Mouse (Mus musculus) c-Kit-negative CD71-positive TER-119-positive erythroid progenitor cells, embryonic 14.5 days (primary cell): ENCODE results near the gene Rad51ap2.
A peak's percentile ranks its signal among the peaks of the same experiment; 100 is the strongest.

Source experiments
- DNase-seq: peaks from one replicate; pipeline ENCODE4 v3.0.0-alpha.2; 2013; ENCODE audit warnings: low read depth, low spot score

Rad51ap2 gene

DNA sequence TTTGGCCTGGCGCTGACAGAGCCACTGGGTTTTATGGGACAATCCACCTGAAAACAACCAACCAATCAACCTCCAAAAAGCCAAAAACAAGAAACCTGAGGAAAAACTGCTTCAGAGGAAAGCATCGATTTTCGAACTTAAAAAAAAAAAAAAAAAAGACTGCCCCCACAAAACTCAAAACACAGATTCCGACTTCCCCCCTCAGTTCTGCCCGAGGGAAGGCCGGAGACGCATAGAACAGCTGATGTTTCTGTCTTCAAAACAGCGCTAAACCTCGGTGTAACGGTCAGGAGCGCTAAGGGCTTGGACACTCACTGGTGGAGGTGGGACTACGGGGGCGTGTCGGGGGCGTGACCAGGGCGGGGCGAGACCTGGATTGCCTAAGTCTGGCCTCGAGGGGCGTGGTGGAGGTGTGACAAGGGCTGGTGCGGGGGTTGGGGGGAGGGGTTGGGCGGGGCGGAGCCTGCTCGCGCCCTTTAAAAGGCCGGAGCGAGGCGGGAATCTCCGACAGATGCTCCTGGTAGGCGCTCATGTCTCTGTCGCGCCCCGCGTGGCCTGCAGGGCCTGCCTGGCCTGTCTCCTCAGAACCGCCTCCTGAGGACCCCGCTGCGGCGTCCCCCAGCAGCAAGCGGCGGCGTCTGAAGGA, at the start of gene Rad51ap2:
Gene Rad51ap2 (plus strand): TSS at position 531 of the 646 bp plus-strand sequence.
- peak; percentile 4 for DNase-seq

DNA sequence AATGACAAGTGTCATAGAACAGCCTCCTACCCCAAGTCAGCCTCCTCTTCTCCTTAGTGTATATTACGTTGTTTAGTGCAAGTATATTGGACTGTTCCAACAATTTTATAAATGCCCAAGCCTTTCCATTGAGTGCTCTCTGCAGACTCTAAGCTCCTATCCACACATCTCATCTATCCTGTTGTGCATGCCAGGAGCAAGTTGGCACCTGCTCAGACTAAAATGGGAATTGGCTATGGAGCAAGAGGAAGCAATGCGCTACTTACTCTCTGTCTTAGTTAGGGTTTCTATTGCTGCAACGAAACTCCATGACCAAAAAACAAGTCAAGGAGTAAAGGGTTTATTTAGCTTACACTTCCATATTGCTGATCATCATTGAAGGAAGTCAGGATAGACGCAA, 48.2 kb upstream of the Rad51ap2 start:
- no peak for DNase-seq

DNA sequence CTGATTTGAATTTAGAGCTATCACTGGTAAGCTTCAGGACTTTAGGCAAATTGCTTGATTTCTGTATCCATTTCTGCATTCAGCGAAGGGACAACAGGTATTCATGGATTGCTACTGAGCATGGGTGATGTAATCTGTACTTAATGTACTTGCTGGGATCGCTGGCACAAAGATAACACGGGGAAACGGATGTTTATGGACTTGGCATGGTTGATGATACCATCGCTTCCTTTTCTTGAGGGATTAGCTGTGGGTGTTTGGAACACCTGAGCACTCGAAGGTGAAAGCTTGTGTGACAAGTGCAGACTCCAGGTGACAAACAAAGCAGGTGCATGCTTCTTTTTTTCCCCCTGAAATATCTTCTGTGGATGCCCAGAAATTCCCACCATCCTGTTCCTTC, 37.8 kb upstream of the Rad51ap2 start:
- DNase-seq, result no peak

DNA sequence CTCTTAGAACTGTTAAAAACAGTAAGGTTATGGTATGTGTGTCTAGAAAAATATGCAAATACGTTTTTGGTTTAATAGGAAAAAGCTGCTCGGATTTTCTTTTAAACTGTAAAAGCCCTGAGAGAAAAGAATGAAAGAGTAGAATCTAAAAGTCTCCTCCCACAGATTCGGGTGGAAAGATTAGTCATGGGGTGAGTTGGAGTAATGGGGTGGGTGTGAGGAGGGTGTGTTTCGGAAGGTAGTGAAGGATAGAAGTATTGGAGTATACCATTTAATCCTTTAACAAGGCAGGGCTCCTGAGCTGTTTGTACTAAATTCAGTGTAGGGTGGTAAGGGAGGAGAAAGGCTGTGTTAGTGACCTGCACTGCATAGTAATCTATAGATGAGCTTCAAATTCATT, 28.5 kb upstream of the Rad51ap2 start:
- DNase-seq, result no peak

DNA sequence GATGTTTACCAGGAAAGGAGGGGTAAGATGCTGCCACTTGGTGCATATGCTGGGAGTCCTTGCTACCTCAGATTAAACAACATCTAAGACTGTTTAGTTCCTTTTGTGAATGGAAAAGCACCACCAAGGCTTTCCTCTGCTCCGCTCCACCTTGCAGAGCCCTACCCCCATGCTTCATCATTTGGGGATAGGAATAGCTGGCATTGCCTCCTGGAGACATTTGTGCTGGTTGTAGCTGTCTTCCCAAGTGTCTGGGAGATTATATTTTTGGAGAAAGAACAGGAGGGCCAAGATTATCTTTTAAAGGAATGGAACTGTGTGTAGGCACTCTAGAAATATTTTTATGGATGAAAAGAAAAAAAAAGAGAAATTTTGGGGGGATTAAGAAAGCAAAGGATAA, 22.8 kb upstream of the Rad51ap2 start:
- no peak for DNase-seq

DNA sequence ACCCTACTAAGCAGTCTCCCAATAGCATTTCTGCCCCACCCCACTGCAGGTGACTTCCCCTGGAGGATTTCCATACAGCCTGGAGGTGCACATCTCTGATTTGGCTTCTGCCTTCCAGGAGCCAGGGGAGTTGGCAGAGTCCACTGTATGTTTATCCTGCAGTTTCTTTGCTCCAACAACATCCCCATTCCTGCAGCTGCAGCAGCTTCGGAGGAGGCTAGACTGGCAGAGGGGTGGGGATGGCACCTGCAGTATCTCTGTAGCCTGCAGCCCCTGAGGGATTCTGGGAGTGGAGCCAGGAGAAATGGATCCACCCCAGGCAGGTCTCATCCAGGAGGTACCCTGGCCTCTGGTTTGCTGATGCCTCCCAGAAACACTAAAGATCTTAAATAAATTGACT, 22.2 kb upstream of the Rad51ap2 start:
- DNase-seq, result no peak

DNA sequence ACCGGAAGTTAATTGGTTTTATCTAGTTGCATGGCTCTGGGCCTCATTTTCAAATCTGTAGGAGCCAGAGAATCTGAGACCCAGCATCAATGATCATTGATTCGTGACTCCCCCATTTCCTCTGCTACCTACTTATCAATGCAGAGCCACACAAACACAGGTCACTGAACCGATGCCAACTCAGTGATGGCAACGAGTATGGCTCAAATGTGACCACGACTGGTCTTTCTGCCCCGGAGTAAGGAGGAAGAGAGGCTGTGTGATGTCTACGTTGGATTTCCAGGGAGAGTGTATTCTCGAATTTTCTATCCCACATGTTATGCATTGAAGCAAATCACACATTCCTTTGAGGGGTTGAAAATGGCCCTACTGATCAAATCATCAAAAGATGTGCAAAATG, 21.4 kb upstream of the Rad51ap2 start:
- DNase-seq, result no peak

DNA sequence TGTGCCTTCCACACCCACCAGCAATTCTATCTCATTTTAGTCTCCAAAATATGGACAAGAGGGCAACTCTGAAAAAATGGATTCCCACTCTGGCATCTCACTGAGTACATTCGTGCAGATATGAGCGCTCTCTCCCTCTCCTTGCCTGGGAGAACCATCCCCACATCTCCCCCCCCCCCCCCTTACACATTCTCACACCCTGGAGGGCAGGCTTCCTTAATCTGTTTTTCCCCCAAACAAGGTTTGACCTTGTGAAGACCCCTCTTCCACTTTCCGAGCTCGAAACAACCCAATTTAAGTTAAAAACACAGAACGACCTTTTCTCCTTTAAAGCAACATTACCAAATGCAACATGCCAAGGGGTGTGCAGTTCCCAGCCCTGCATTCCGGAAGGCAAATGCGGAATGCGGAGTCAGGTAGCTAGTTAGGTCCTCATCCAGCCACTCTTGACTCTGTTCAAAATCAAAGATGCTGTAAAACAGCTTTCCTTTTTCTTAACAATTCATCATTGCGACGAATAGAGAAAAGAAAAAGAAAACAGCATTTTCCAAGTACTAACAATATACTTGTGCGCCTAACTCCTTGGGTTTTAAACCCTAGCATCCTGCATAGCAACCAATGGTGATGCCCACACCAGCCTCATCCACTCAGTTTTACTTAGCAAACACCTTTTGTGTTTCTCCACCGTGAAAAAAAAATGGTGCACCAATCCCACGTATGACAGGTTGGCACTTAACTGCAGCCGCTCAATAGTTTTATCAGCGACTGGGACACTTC, 20.4 kb upstream of the Rad51ap2 start:
- no peak for DNase-seq

DNA sequence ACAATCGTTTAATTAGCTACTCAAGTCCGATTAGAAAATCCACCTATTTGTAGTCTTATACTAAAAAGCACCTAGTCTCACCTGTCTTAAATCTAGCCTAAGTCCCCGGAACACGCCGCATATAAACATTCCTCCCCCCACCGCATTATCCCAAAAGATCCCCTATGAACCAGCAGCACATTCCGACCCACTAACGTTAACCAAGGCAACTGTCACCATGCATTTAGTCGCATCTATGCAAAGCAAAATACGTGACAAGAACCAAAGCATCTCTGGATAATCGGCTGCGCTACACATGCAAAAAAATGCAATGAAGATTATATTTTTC, 19.9 kb upstream of the Rad51ap2 start:
- no peak for DNase-seq

DNA sequence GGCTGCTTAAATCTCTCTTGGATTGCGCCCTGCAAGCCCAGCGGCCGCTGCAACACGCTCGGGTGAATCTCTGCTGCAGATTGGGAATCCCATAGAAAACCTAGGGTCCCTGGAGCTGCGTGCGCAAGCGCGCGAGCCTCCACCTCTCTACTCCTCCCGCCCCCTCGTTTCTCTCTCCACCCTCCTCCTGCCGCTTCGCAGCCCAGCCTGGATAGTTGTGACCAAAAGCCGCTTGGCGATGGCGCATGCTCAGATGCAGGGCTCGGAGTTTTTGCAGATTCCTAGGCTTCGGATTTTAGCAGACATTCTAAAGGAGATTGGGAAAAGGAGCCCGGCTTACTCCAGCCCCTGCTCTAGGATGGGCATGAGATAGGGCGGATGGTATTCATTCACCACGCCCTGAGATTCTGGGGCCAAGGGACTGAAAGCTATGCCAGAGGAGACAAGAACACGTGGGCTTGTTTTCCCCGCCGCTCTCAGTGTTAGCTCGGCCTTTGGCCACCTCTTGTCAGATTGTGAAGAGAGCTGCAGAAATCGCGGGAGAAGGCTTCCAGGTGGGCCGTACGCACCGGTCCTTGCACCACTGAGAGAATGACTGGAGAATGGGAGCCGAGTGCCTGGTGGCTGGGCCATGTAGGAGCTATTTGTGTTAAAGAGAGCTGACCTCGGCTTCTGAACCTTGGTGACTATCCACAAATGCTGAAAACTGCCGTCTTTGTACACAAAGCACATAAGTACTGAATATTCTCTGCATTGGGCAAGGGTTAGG, 19.2 kb upstream of the Rad51ap2 start, which contains the start of gene Vsnl1:
Gene Vsnl1 (minus strand): TSS at position 117 of the 769 bp plus-strand sequence.
- no peak for DNase-seq

DNA sequence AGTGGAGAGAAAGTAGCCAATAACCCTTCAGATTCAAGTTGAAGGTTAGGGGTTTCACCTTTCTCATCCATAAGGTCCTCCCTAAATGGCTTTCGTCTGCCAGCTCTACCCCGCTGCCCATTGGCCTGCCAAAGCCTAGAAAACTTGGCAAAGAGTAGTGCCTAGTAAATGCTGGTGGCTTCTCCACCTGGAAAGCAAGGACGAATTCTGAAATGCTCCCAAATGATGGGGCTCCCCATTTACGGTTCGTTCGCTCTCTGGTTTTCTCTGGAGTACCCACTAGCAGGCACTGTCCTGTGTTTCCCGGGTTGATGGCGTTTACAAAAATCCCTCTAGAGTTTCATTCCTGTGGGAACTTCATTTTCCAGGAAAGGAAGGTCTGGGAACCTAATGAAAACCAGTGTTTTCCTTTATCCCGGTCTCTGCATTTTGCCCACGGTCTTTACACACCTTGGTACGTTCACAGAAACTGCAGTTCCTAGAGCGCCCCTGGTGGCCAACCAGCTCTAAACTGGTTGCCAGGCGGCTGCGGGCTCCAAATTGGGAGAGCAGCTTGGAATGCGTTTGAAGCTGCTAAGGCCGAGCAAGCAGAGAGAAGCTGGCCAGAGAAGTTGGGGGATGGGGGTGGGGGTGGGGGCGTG, 18.5 kb upstream of the Rad51ap2 start:
- no peak for DNase-seq

DNA sequence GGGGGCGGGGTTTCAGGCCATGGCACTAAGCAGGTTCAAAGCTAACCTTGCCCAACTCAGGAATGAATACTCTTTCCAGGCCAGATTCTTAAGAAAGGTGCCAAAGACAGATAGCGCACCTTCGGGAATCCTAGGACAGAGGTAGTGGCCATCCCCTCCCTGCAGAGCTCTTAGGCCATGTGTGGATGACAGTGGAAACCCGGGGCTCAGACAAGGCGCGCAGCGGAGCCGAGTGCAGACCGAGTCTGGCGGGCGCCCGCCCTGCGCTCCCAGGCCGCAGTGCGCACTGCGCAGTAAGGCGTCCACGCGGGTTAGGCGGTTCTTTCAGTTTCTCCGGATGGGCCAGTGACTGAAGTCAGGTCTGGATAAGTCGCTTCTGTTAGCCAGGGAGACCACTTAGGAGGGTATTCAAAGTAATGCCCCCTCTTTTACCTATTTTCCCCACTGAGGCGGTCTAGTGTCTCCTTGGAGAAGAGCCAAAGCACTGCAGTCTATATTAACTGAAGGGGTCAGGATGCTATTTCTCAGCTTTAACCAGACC, 17.9 kb upstream of the Rad51ap2 start:
- DNase-seq, result no peak

DNA sequence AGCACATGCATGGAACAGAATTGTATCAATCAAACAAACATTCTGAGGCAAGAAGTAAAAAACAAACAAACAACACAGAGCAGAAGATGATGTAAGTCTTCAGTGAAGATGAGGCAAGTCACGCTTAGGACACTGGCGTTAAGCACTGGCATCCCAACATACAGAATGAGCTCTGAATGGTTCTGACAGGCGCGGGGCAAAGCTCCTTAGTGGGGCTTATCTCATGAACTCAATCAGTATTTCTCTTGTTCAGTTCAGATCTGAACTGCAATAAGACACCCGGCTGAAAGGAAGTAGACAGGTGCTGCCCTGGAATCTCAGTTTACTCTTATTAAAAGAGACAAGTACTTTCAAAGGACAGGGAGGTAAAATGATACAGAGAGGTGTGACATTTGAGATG, 1.7 kb upstream of the Rad51ap2 start:
- no peak for DNase-seq

DNA sequence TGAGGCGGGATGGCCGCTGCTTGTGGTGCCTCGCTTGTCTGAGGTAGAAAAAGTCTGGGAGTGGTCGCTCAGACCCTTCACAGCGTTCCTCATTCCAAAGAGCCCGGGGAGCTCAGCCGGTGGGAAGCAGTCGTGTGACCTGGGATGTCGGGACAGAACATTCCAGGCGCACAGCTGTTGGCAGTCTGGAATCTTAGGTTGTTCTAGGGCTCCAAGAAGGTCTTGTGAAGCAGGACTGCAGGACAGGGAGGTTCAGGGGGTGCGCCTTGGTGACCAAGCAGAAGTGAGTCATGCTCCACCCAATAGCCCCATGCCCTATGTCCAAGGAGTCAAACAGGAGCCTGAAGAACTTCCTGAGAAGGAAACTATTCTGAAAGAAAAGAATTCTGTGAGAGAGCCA, 334 bp downstream of the Rad51ap2 start:
- DNase-seq, result no peak

DNA sequence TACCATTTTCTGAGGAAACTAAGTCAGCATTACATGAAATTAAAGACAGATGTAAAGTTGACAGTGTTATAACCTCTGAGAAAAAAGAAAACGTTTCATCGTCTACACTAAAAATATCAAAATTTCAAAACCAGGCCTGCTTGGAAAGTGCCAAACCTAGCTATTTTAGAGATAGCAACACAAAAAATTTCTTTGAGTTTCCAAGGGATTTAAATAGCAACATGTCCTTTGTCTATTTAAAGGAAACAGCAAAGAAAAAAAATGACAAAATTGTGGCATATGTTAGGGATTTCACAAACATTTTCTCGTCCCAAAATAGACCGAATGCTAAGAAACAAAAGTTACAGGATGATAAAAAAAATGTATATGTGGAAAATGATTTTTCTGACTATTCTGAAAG, 753 bp downstream of the Rad51ap2 start:
- DNase-seq, result no peak
